Mouse (Mus musculus): ENCODE results near the gene Hspa2. TPM values are rescaled to one million over a fixed set of nuclear protein-coding genes. Genes with fewer than 3 reads are reported as not detected.

Hspa2 gene
- 5.8 and 6.5 TPM in 2 replicates for polyA plus RNA-seq (2016; fragmentation: Nextera tagmentation; extraction: Ambion mirVana)

GRCm38 (mm10) chr12:76403886-76404537, at the start of gene Hspa2:
Gene Hspa2 (plus strand): TSS chr12:76404176.
- Histone ChIP-seq H3K9me3 (no peaks in the 10 kb centered on the region), H3K4me3 (peak within 1 kb of the TSS; percentile 73), H3K27me3 (peaks cover 53% of the 10 kb centered on the region), H3K9ac (replicated peaks) (peak within 1 kb of the TSS; percentile 59), H3K27ac (replicated peaks) (peak within 1 kb of the TSS; percentile 88), H3K4me1 (peaks cover 23% of the 10 kb centered on the region), H3K36me3 (no peaks in the 10 kb centered on the region), H3K4me2 (replicated peaks) (peak within 1 kb of the TSS; percentile 81)
- under 1% methylated on average over 54 of the region's 54 CpGs for WGBS
- peak; percentile 97 for ATAC-seq (ENCODE audit: low FRiP score, low read depth)

- H3K27me3 ChIP-seq, result no peaks in the 10 kb centered on the region
- no peak overlapping the region for H3K27ac ChIP-seq (replicated peaks)
- H3K9ac ChIP-seq (replicated peaks), result no peak overlapping the region
- no peak for ATAC-seq (ENCODE audit: low FRiP score, low read depth)
- no peak overlapping the region for H3K4me2 ChIP-seq (replicated peaks)
- no peak overlapping the region for H3K4me3 ChIP-seq
- 0 out of 2 replicates have a peak, but pooled peaks cover 2% of the 10 kb centered on the region for H3K4me1 ChIP-seq
- 46% methylated on average over 1 of the region's 1 CpGs for WGBS
- H3K36me3 ChIP-seq, result no peaks in the 10 kb centered on the region; the same call in 1 of the 2 replicates
- no peaks in the 10 kb centered on the region for H3K9me3 ChIP-seq
Measured at GRCm38 (mm10) chr12:76360868-76361267, 43.1 kb upstream of the Hspa2 start.

- Histone ChIP-seq H3K4me2 (replicated peaks) (no peak overlapping the region), H3K9me3 (no peaks in the 10 kb centered on the region), H3K4me3 (no peak overlapping the region), H3K27me3 (no peaks in the 10 kb centered on the region), H3K9ac (replicated peaks) (no peak overlapping the region), H3K36me3 (no peaks in the 10 kb centered on the region; the same call in 1 of the 2 replicates), H3K4me1 (0 out of 2 replicates have a peak, but pooled peaks cover 6% of the 10 kb centered on the region), H3K27ac (replicated peaks) (no peak overlapping the region)
- ATAC-seq (ENCODE audit: low FRiP score, low read depth), result no peak
- WGBS, result 75% methylated on average over 9 of the region's 9 CpGs
Measured at GRCm38 (mm10) chr12:76361405-76362302, 42.3 kb upstream of the Hspa2 start.

- Histone ChIP-seq H3K4me2 (replicated peaks) (no peak overlapping the region), H3K9ac (replicated peaks) (no peak overlapping the region), H3K9me3 (no peaks in the 10 kb centered on the region), H3K27ac (replicated peaks) (no peak overlapping the region), H3K36me3 (no peaks in the 10 kb centered on the region), H3K27me3 (no peaks in the 10 kb centered on the region), H3K4me1 (peaks cover 12% of the 10 kb centered on the region), H3K4me3 (no peak overlapping the region)
- 94% methylated on average over 9 of the region's 9 CpGs for whole genome bisulfite sequencing
- no peak for ATAC-seq (ENCODE audit: low FRiP score, low read depth)
Measured at GRCm38 (mm10) chr12:76362303-76362676, 41.7 kb upstream of the Hspa2 start.

DNA sequence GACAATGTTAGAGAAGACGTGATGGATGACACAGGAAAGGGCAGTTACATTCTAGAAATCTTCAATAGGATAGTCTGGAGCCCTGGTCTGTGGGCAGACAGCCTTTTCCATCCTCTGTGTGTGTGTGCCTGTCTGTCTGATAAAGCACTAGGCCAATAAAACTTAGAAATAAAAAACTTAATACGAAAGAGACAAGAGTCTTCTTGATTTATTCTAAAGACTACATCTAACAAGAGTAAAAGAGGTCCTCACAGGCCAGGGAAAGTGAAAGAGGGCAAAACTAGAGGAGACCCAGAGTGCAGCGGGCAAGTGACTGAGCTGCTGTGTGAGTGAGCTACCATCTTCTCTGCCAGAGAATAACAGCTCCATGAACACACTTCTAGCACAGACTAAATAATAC, 37.7 kb upstream of the Hspa2 start:
- WGBS, result 90% methylated on average over 3 of the region's 3 CpGs
- no peaks in the 10 kb centered on the region for H3K9me3 ChIP-seq
- no peaks in the 10 kb centered on the region for H3K36me3 ChIP-seq
- no peak overlapping the region for H3K27ac ChIP-seq (replicated peaks)
- no peak for ATAC-seq (ENCODE audit: low FRiP score, low read depth)
- H3K27me3 ChIP-seq, result no peaks in the 10 kb centered on the region
- no peak overlapping the region for H3K4me3 ChIP-seq
- H3K9ac ChIP-seq (replicated peaks), result no peak overlapping the region
- peaks cover 26% of the 10 kb centered on the region for H3K4me1 ChIP-seq
- no peak overlapping the region for H3K4me2 ChIP-seq (replicated peaks)

- Histone ChIP-seq H3K27me3 (no peaks in the 10 kb centered on the region), H3K36me3 (no peaks in the 10 kb centered on the region), H3K9me3 (no peaks in the 10 kb centered on the region), H3K4me1 (peaks cover 34% of the 10 kb centered on the region), H3K4me3 (peak overlapping the region; percentile 93), H3K4me2 (replicated peaks) (peak overlapping the region; percentile 84), H3K9ac (replicated peaks) (peak overlapping the region; percentile 97), H3K27ac (replicated peaks) (no peak overlapping the region)
- WGBS, result 28% methylated on average over 14 of the region's 14 CpGs
- no peak for ATAC-seq (ENCODE audit: low FRiP score, low read depth)
Measured at GRCm38 (mm10) chr12:76367096-76367995, 36.6 kb upstream of the Hspa2 start.

GRCm38 (mm10) chr12:76368201-76368789, 35.7 kb upstream of the Hspa2 start:
- H3K36me3 ChIP-seq, result no peaks in the 10 kb centered on the region
- peak overlapping the region; percentile 84 for H3K4me2 ChIP-seq (replicated peaks)
- no peaks in the 10 kb centered on the region for H3K9me3 ChIP-seq
- peak overlapping the region; percentile 98 for H3K27ac ChIP-seq (replicated peaks)
- H3K4me3 ChIP-seq, result peak overlapping the region; percentile 93
- peak overlapping the region; percentile 97 for H3K9ac ChIP-seq (replicated peaks)
- no peak for ATAC-seq (ENCODE audit: low FRiP score, low read depth)
- WGBS, result 7% methylated on average over 9 of the region's 9 CpGs
- H3K4me1 ChIP-seq, result peaks cover 40% of the 10 kb centered on the region
- H3K27me3 ChIP-seq, result no peaks in the 10 kb centered on the region

- no peaks in the 10 kb centered on the region for H3K36me3 ChIP-seq
- under 1% methylated on average over 26 of the region's 26 CpGs for WGBS
Measured at GRCm38 (mm10) chr12:76368790-76369205, 35.2 kb upstream of the Hspa2 start.

DNA sequence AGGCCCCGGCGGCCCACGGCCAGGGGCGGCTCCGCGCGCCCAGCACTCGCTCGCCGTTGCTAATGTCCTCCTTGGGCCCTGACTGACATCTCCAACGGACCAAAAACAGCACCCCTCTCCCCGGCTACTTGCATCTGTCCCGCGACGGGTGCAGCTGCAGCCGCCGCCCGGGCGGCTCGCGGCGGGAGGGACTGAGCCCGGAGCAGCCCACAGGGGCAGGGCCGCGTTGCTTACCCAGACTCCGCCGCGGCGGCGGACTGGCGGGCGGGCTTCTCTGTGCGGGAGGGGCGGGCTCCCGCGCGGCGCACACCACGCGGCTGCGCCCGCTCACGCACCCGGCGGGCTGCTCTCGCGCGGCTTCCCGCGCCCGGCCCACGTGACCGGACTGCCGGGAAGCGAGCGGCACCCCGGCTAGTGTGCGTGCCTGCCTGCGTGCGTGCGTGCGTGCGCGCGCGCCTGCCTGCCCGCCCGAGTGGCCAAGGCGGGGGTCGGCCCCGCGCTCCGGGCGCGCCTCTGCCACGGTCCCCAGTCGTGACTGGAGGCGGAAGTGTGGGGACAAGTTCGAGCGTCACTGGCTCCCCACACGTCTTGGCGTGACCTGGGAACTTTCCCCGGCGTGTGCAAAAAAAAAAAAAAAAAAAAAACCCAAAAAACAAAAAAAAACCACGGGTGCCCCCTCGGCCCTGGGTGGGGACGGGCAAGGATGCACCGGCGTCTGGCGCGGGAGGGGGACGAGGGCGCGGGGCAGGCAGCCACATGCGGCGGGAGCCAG, 34.6 kb upstream of the Hspa2 start, which contains the start of gene Zbtb25:
TSS of gene Zbtb25 (minus strand) at position 397 of the 772 bp plus-strand sequence.
- Histone ChIP-seq H3K9me3 (no peaks in the 10 kb centered on the region), H3K27ac (replicated peaks) (peak within 1 kb of the TSS; percentile 98), H3K36me3 (no peaks in the 10 kb centered on the region), H3K9ac (replicated peaks) (peak within 1 kb of the TSS; percentile 97), H3K4me2 (replicated peaks) (peak within 1 kb of the TSS; percentile 84), H3K27me3 (no peaks in the 10 kb centered on the region), H3K4me3 (peak within 1 kb of the TSS; percentile 93), H3K4me1 (peaks cover 40% of the 10 kb centered on the region)
- ATAC-seq (ENCODE audit: low FRiP score, low read depth), result peak; percentile 83
- WGBS, result under 1% methylated on average over 89 of the region's 96 CpGs

More at GRCm38 (mm10) chr12:76368790-76369205, 35.2 kb upstream of the Hspa2 start:
- H3K27ac ChIP-seq (replicated peaks), result peak overlapping the region; percentile 98
- no peaks in the 10 kb centered on the region for H3K9me3 ChIP-seq
- H3K4me1 ChIP-seq, result peaks cover 40% of the 10 kb centered on the region
- ATAC-seq (ENCODE audit: low FRiP score, low read depth), result peak; percentile 48
- peak overlapping the region; percentile 84 for H3K4me2 ChIP-seq (replicated peaks)
- H3K9ac ChIP-seq (replicated peaks), result peak overlapping the region; percentile 97
- H3K4me3 ChIP-seq, result peak overlapping the region; percentile 93
- H3K27me3 ChIP-seq, result no peaks in the 10 kb centered on the region

DNA sequence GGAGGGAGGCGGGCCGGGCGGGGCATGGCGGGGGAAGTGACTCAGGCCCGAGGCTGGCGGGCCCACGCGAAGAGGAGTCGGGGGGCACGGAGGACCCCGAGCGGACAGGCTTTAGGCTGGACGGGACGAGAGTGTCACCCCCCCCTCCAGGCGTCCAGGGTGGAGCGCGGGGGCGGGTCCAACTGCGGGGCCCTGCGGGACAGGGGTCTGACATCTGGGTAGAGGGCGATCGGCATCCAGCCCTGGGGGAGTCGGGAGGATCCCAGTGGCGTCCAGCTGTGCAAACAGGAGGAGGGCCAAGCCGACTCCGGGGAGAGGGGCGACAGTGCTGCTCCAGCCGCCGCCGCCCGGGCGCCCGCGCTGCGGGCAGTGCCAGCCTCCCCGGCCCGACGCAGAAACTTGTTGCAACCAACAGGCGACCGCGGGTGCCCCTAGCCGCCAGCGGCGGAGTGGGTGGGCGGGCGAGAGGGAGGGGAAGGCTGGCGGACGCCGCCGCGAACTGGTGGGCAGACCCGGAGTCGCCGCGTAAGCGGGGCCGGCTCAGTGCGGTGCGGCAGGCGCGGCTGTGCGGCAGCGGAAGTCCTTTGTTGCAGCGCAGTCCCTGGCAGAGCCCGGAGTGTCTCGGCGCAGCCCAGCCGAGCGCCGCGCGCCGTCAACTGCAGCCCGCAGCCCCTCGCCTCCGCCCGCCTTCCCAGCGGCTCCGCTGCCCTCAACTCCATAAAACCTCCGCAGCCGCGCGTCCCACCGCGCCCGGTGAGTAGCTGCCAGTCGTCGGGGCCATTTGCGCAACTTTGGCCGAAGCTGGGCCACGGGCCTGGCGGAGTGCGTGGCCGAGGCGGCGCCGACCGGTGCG, 33.8 kb upstream of the Hspa2 start, which contains the start of gene Zbtb1:
TSS of gene Zbtb1 (plus strand) at position 289 of the 853 bp plus-strand sequence.
- H3K4me2 ChIP-seq (replicated peaks), result peak within 1 kb of the TSS; percentile 84
- H3K36me3 ChIP-seq, result no peaks in the 10 kb centered on the region
- peak within 1 kb of the TSS; percentile 98 for H3K27ac ChIP-seq (replicated peaks)
- no peaks in the 10 kb centered on the region for H3K27me3 ChIP-seq
- peaks cover 40% of the 10 kb centered on the region for H3K4me1 ChIP-seq
- H3K9me3 ChIP-seq, result no peaks in the 10 kb centered on the region
- peak; percentile 61 for ATAC-seq (ENCODE audit: low FRiP score, low read depth)
- peak within 1 kb of the TSS; percentile 97 for H3K9ac ChIP-seq (replicated peaks)
- H3K4me3 ChIP-seq, result peak within 1 kb of the TSS; percentile 93
- WGBS, result under 1% methylated on average over 79 of the region's 99 CpGs
